Mouse (Mus musculus) limb, embryonic 14.5 days (tissue): ENCODE data around the gene Cacnb4. TPM values are rescaled to one million over a fixed set of nuclear protein-coding genes. Genes with fewer than 3 reads are reported as not detected.

ENCODE experiments used
- ATAC-seq: fragments of 200-750 bp; cut with Nextera tagmentation; 2 replicates; pipeline ENCODE4 v1.8.0; 2017; ENCODE audit warnings: low read depth, moderate number of reproducible peaks, moderate TSS enrichment; ENCODE audit not compliant: low FRiP score
- DNase-seq: peaks from one replicate; pipeline ENCODE4 v3.0.0-alpha.2; 2015; ENCODE audit warnings: low spot score
- H3K27ac ChIP-seq: fragments of 300-500 bp; sonication (generic); replicated peaks from 2 replicates; pipeline ENCODE4 v1.5.1; 2014; ENCODE audit warnings: low read depth, mild to moderate bottlenecking, low read length, moderate library complexity, mixed read lengths
- H3K27me3 ChIP-seq: fragments of 300-500 bp; sonication (generic); 2 replicates; pipeline ENCODE4 v1.6.1; 2014; ENCODE audit warnings: low read length, mixed read lengths; ENCODE audit not compliant: control insufficient read depth, insufficient read depth
- H3K36me3 ChIP-seq: fragments of 300-500 bp; sonication (generic); 2 replicates; pipeline ENCODE4 v1.6.1; 2014; ENCODE audit warnings: mild to moderate bottlenecking, low read length, moderate library complexity, mixed read lengths; ENCODE audit not compliant: control insufficient read depth, insufficient read depth
- H3K4me1 ChIP-seq: fragments of 300-500 bp; sonication (generic); 2 replicates; pipeline ENCODE4 v1.6.1; 2014; ENCODE audit warnings: antibody characterized with exemption, low read length, mixed read lengths; ENCODE audit not compliant: control insufficient read depth, insufficient read depth
- H3K4me2 ChIP-seq: fragments of 300-500 bp; sonication (generic); replicated peaks from 2 replicates; pipeline ENCODE4 v1.6.1; 2014; ENCODE audit warnings: low read depth, mild to moderate bottlenecking, low read length, moderate library complexity; ENCODE audit not compliant: severe bottlenecking
- H3K4me3 ChIP-seq: fragments of 300-500 bp; sonication (generic); replicated peaks from 2 replicates; pipeline ENCODE4 v1.5.1; 2014; ENCODE audit warnings: low read length
- H3K9ac ChIP-seq: fragments of 300-500 bp; sonication (generic); 2 replicates; pipeline ENCODE4 v1.6.1; 2014; ENCODE audit warnings: mild to moderate bottlenecking, low read depth, low read length, moderate library complexity; ENCODE audit not compliant: severe bottlenecking
- H3K9me3 ChIP-seq: fragments of 300-500 bp; sonication (generic); 2 replicates; pipeline ENCODE4 v1.6.1; 2016; ENCODE audit warnings: low read length; ENCODE audit not compliant: control insufficient read depth
- POLR2A ChIP-seq: fragments of 200-500 bp; IDR thresholded peaks from 2 replicates; pipeline ENCODE4 v1.8.0; 2012; ENCODE audit warnings: inconsistent platforms, mild to moderate bottlenecking, moderate library complexity, borderline replicate concordance; ENCODE audit not compliant: insufficient read depth, insufficient read length; ENCODE audit errors: extremely low read depth
- WGBS: fragments of 180-500 bp; shearing (Covaris S2); extraction: QIAGEN DNeasy Blood & Tissue Kit; methylation state at CpG from one replicate; pipeline ENCODE4 v1.1.7; 2014; 5-methylcytosine and 5-hydroxymethylcytosine counted together
- polyA plus RNA-seq, 2 experiments: library from polyadenylated mRNA; depleted of rRNA in 1 of 2; stranded (reverse) in 1 of 2; unstranded in 1 of 2; fragments of >200 nt; fragmentation: Nextera tagmentation in 1 of 2; extraction: Ambion mirVana in 1 of 2; gene quantifications; 2 replicates each; pipeline versions ENCODE4 v1.2.1 to v1.2.3; 2012 to 2014

Gene Cacnb4
- polyA plus RNA-seq, 2 experiments = 0.81 to 0.91 TPM

GRCm38 (mm10) chr2:52602921-52603320 lies 73.7 kb downstream of the Cacnb4 start:
- TF ChIP-seq POLR2A = no peak
- H3K4me3 ChIP-seq = no peak overlapping the region
- H3K27ac ChIP-seq = no peak overlapping the region
- no peaks in the 10 kb centered on the region for H3K4me1 ChIP-seq
- WGBS = 92% methylated on average over 8 of the region's 8 CpGs
- no peaks in the 10 kb centered on the region for H3K9me3 ChIP-seq
- no peak for DNase-seq
- ATAC-seq = no peak
- H3K36me3 ChIP-seq = no peaks in the 10 kb centered on the region
- no peak overlapping the region for H3K4me2 ChIP-seq
- H3K27me3 ChIP-seq = no peaks in the 10 kb centered on the region
- H3K9ac ChIP-seq = no peak overlapping the region

GRCm38 (mm10) chr2:52602228-52602627 lies 74.4 kb downstream of the Cacnb4 start:
- no peak for ATAC-seq
- H3K27ac ChIP-seq = no peak overlapping the region
- TF ChIP-seq POLR2A = no peak
- no peaks in the 10 kb centered on the region for H3K27me3 ChIP-seq
- WGBS = 61% methylated on average over 2 of the region's 2 CpGs
- H3K9ac ChIP-seq = no peak overlapping the region
- H3K4me2 ChIP-seq = no peak overlapping the region
- H3K36me3 ChIP-seq = no peaks in the 10 kb centered on the region
- peak; percentile 37 for DNase-seq
- H3K4me3 ChIP-seq = no peak overlapping the region
- H3K4me1 ChIP-seq = no peaks in the 10 kb centered on the region
- no peaks in the 10 kb centered on the region for H3K9me3 ChIP-seq

GRCm38 (mm10) chr2:52597511-52597910 lies 79.1 kb downstream of the Cacnb4 start:
- Histone ChIP-seq H3K36me3 (no peaks in the 10 kb centered on the region), H3K4me1 (peaks cover 4% of the 10 kb centered on the region; the same call in 1 of the 2 replicates), H3K4me3 (no peak overlapping the region), H3K27me3 (no peaks in the 10 kb centered on the region), H3K4me2 (no peak overlapping the region), H3K9ac (no peak overlapping the region), H3K27ac (no peak overlapping the region), H3K9me3 (no peaks in the 10 kb centered on the region)
- no peak for ATAC-seq
- DNase-seq = no peak
- no peak for TF ChIP-seq POLR2A

- Histone ChIP-seq H3K9ac (no peak overlapping the region), H3K4me3 (no peak overlapping the region), H3K9me3 (no peaks in the 10 kb centered on the region), H3K27me3 (no peaks in the 10 kb centered on the region), H3K4me2 (no peak overlapping the region), H3K36me3 (no peaks in the 10 kb centered on the region), H3K27ac (no peak overlapping the region), H3K4me1 (peaks cover 12% of the 10 kb centered on the region)
- WGBS = 79% methylated on average over 8 of the region's 8 CpGs
- DNase-seq (no peak), ATAC-seq (no peak)
- TF ChIP-seq POLR2A = no peak
Measured at GRCm38 (mm10) chr2:52593814-52594213, 82.8 kb downstream of the Cacnb4 start.

- no peak overlapping the region for H3K4me2 ChIP-seq
- H3K4me3 ChIP-seq = no peak overlapping the region
- H3K9ac ChIP-seq = no peak overlapping the region
- H3K36me3 ChIP-seq = no peaks in the 10 kb centered on the region
- peak; percentile 76 for ATAC-seq
- H3K27me3 ChIP-seq = no peaks in the 10 kb centered on the region
- H3K4me1 ChIP-seq = peaks cover 12% of the 10 kb centered on the region
- no peak overlapping the region for H3K27ac ChIP-seq
- DNase-seq = peak; percentile 22
- no peaks in the 10 kb centered on the region for H3K9me3 ChIP-seq
- WGBS = 32% methylated on average over 5 of the region's 5 CpGs
- no peak for TF ChIP-seq POLR2A
Measured at GRCm38 (mm10) chr2:52593260-52593659, 83.4 kb downstream of the Cacnb4 start.

GRCm38 (mm10) chr2:52590970-52591347 lies 85.7 kb downstream of the Cacnb4 start:
- H3K9ac ChIP-seq = no peak overlapping the region
- no peak overlapping the region for H3K4me3 ChIP-seq
- WGBS = 0% methylated on average over 5 of the region's 5 CpGs

More at GRCm38 (mm10) chr2:52590970-52591347, 85.7 kb downstream of the Cacnb4 start:
- Histone ChIP-seq H3K4me1 (peaks cover 12% of the 10 kb centered on the region), H3K4me2 (peak overlapping the region; percentile 23; the same call in 1 of the 2 replicates), H3K36me3 (no peaks in the 10 kb centered on the region), H3K27ac (no peak overlapping the region), H3K9me3 (no peaks in the 10 kb centered on the region), H3K27me3 (no peaks in the 10 kb centered on the region)
- DNase-seq = peak; percentile 94
- no peak for TF ChIP-seq POLR2A
- peak; percentile 69; the same call in 1 of the 2 replicates for ATAC-seq
